Mouse (Mus musculus): ENCODE measurements at regions not wholly inside any gene's neighbourhood (a gene's known extent, or its start where the extent isn't known, plus 50 kb on each side); places are given as distances from the start of the nearest gene placed in this dataset.

GRCm38 (mm10) chr12:45659612-45660011 is 585.1 kb upstream of the Stxbp6 start:
- Histone ChIP-seq H3K9me3 (ENCODE audit: control insufficient read depth) (no peaks in the 10 kb centered on the region), H3K9ac (ENCODE audit: low read depth, low read length) (no peak overlapping the region), H3K36me3 (ENCODE audit: control insufficient read depth, insufficient read depth) (no peaks in the 10 kb centered on the region), H3K4me1 (replicated peaks; ENCODE audit: control insufficient read depth, insufficient read depth, low read length) (no peaks in the 10 kb centered on the region), H3K27me3 (replicated peaks; ENCODE audit: control insufficient read depth, insufficient read depth, low read length) (no peaks in the 10 kb centered on the region), H3K27ac (ENCODE audit: low read depth, low read length) (no peak overlapping the region), H3K4me2 (replicated peaks; ENCODE audit: low read depth) (no peak overlapping the region), H3K4me3 (ENCODE audit: low read depth, low read length) (no peak overlapping the region)
- TF ChIP-seq CTCF (IDR thresholded peaks at IDR 0.05; ENCODE audit: low read depth) = no peak
- no peak for ATAC-seq

- Histone ChIP-seq H3K36me3 (ENCODE audit: control insufficient read depth, insufficient read depth) (no peaks in the 10 kb centered on the region), H3K27me3 (replicated peaks; ENCODE audit: control insufficient read depth, insufficient read depth, low read length) (no peaks in the 10 kb centered on the region), H3K4me1 (replicated peaks; ENCODE audit: control insufficient read depth, insufficient read depth, low read length) (no peaks in the 10 kb centered on the region), H3K4me3 (ENCODE audit: low read depth, low read length) (no peak overlapping the region), H3K9ac (ENCODE audit: low read depth, low read length) (no peak overlapping the region), H3K4me2 (replicated peaks; ENCODE audit: low read depth) (no peak overlapping the region), H3K27ac (ENCODE audit: low read depth, low read length) (no peak overlapping the region), H3K9me3 (ENCODE audit: control insufficient read depth) (no peaks in the 10 kb centered on the region)
- ATAC-seq = no peak
- WGBS = 76% methylated on average over 2 of the region's 2 CpGs
- no peak for TF ChIP-seq CTCF (IDR thresholded peaks at IDR 0.05; ENCODE audit: low read depth)
These were observed 582.1 kb upstream of the Stxbp6 start for GRCm38 (mm10) chr12:45656574-45656973.

GRCm38 (mm10) chr12:45648654-45649053 is 574.1 kb upstream of the Stxbp6 start:
- Histone ChIP-seq H3K9ac (ENCODE audit: low read depth, low read length) (no peak overlapping the region), H3K4me3 (ENCODE audit: low read depth, low read length) (no peak overlapping the region), H3K27ac (ENCODE audit: low read depth, low read length) (no peak overlapping the region), H3K4me1 (replicated peaks; ENCODE audit: control insufficient read depth, insufficient read depth, low read length) (no peaks in the 10 kb centered on the region), H3K4me2 (replicated peaks; ENCODE audit: low read depth) (no peak overlapping the region), H3K36me3 (ENCODE audit: control insufficient read depth, insufficient read depth) (no peaks in the 10 kb centered on the region), H3K9me3 (ENCODE audit: control insufficient read depth) (no peaks in the 10 kb centered on the region), H3K27me3 (replicated peaks; ENCODE audit: control insufficient read depth, insufficient read depth, low read length) (no peaks in the 10 kb centered on the region)
- ATAC-seq = no peak
- TF ChIP-seq CTCF (IDR thresholded peaks at IDR 0.05; ENCODE audit: low read depth) = no peak
- WGBS = 89% methylated on average over 4 of the region's 4 CpGs

DNA sequence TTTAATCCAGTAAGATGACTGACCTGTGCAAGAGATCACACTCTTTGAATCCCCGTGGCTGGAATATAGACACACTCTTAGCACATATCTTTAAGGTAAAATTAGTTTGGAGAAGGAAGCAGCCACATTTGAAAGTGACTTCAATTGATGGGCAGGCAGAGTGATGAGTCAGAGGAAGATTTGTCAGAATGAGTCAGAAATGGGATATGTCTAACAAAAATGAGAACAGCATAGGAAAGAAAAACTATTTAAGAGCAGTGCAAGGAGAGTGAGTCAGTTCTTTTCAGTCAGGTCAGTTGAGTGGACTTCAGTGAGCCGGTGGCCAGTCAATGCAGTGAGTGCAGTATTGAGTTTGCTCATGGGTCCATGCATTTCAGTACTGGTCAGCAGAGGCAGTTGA is 569.7 kb upstream of the Stxbp6 start:
- TF ChIP-seq CTCF (IDR thresholded peaks at IDR 0.05; ENCODE audit: low read depth) = no peak
- H3K27ac ChIP-seq (ENCODE audit: low read depth, low read length) = no peak overlapping the region
- H3K4me2 ChIP-seq (replicated peaks; ENCODE audit: low read depth) = no peak overlapping the region
- H3K36me3 ChIP-seq (ENCODE audit: control insufficient read depth, insufficient read depth) = no peaks in the 10 kb centered on the region
- whole genome bisulfite sequencing = 74% methylated on average over 2 of the region's 2 CpGs
- no peaks in the 10 kb centered on the region for H3K9me3 ChIP-seq (ENCODE audit: control insufficient read depth)
- ATAC-seq = no peak
- H3K4me3 ChIP-seq (ENCODE audit: low read depth, low read length) = no peak overlapping the region
- H3K27me3 ChIP-seq (replicated peaks; ENCODE audit: control insufficient read depth, insufficient read depth, low read length) = no peaks in the 10 kb centered on the region
- no peaks in the 10 kb centered on the region for H3K4me1 ChIP-seq (replicated peaks; ENCODE audit: control insufficient read depth, insufficient read depth, low read length)
- H3K9ac ChIP-seq (ENCODE audit: low read depth, low read length) = no peak overlapping the region

DNA sequence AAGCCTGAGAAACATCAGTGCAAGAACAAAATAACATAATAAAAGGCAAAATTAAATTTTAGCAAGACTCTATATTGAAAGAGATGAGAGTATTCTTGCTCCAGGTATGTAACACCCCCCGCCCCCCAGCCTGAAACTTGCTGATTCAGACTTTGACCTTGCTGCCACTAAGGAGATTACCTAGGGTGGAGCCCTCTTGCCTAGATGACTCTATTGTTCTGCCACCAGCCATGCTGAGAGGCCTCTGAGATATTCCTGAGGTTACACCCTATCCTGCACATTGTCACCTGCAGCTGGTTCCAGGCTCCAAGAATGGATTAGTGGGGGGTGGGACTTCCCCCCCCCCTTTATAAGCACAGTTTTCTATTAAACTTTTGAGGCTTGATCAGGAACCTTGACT is 548.3 kb upstream of the Stxbp6 start:
- no peak for ATAC-seq
- H3K4me2 ChIP-seq (replicated peaks; ENCODE audit: low read depth) = no peak overlapping the region
- H3K36me3 ChIP-seq (ENCODE audit: control insufficient read depth, insufficient read depth) = no peaks in the 10 kb centered on the region
- no peak overlapping the region for H3K4me3 ChIP-seq (ENCODE audit: low read depth, low read length)
- TF ChIP-seq CTCF (IDR thresholded peaks at IDR 0.05; ENCODE audit: low read depth) = no peak
- no peak overlapping the region for H3K9ac ChIP-seq (ENCODE audit: low read depth, low read length)
- no peaks in the 10 kb centered on the region for H3K9me3 ChIP-seq (ENCODE audit: control insufficient read depth)
- H3K27me3 ChIP-seq (replicated peaks; ENCODE audit: control insufficient read depth, insufficient read depth, low read length) = no peaks in the 10 kb centered on the region
- H3K27ac ChIP-seq (ENCODE audit: low read depth, low read length) = no peak overlapping the region
- no peaks in the 10 kb centered on the region for H3K4me1 ChIP-seq (replicated peaks; ENCODE audit: control insufficient read depth, insufficient read depth, low read length)
- WGBS = 65% methylated on average over 1 of the region's 1 CpGs

GRCm38 (mm10) chr12:45620056-45620455 is 545.5 kb upstream of the Stxbp6 start:
- Histone ChIP-seq H3K4me3 (ENCODE audit: low read depth, low read length) (no peak overlapping the region), H3K9me3 (ENCODE audit: control insufficient read depth) (no peaks in the 10 kb centered on the region), H3K27me3 (replicated peaks; ENCODE audit: control insufficient read depth, insufficient read depth, low read length) (no peaks in the 10 kb centered on the region), H3K36me3 (ENCODE audit: control insufficient read depth, insufficient read depth) (no peaks in the 10 kb centered on the region), H3K4me2 (replicated peaks; ENCODE audit: low read depth) (no peak overlapping the region), H3K27ac (ENCODE audit: low read depth, low read length) (no peak overlapping the region), H3K4me1 (replicated peaks; ENCODE audit: control insufficient read depth, insufficient read depth, low read length) (no peaks in the 10 kb centered on the region), H3K9ac (ENCODE audit: low read depth, low read length) (no peak overlapping the region)
- no peak for TF ChIP-seq CTCF (IDR thresholded peaks at IDR 0.05; ENCODE audit: low read depth)
- ATAC-seq = no peak

GRCm38 (mm10) chr12:45614509-45615150 is 540.1 kb upstream of the Stxbp6 start:
- no peaks in the 10 kb centered on the region for H3K4me1 ChIP-seq (replicated peaks; ENCODE audit: control insufficient read depth, insufficient read depth, low read length)
- TF ChIP-seq CTCF (IDR thresholded peaks at IDR 0.05; ENCODE audit: low read depth) = no peak
- no peak for ATAC-seq
- H3K9me3 ChIP-seq (ENCODE audit: control insufficient read depth) = no peaks in the 10 kb centered on the region
- WGBS = 56% methylated on average over 1 of the region's 1 CpGs
- H3K27ac ChIP-seq (ENCODE audit: low read depth, low read length) = no peak overlapping the region
- no peaks in the 10 kb centered on the region for H3K27me3 ChIP-seq (replicated peaks; ENCODE audit: control insufficient read depth, insufficient read depth, low read length)
- no peak overlapping the region for H3K9ac ChIP-seq (ENCODE audit: low read depth, low read length)
- no peak overlapping the region for H3K4me3 ChIP-seq (ENCODE audit: low read depth, low read length)
- H3K4me2 ChIP-seq (replicated peaks; ENCODE audit: low read depth) = no peak overlapping the region
- no peaks in the 10 kb centered on the region for H3K36me3 ChIP-seq (ENCODE audit: control insufficient read depth, insufficient read depth)

Data from intestine, postnatal 0 days (tissue).